13 mouse cellular contexts compared by ENCODE assay signal in genomic region chr13:58124989-58125388, GRCm38 (mm10). TPM values are rescaled to one million over a fixed set of nuclear protein-coding genes. Genes with fewer than 3 reads are reported as not detected.
A peak's percentile ranks its signal among the peaks of the same experiment; 100 is the strongest.
DNase-seq lines count a peak whose midpoint lies in the region; ATAC-seq and TF ChIP-seq lines count a peak whose summit lies in the region.
"Had no signal": no experiment of that assay in that cellular context is flagged by ENCODE, and none has a peak within 500 bp of the region (broad histone marks: within the 10 kb centered on the region; RNA-seq: fewer than 3 reads in every experiment).

No protein-coding gene starts in this region.

- 76% methylated on average over 2 of the region's 2 CpGs for WGBS in forebrain, embryonic 10.5 days
- WGBS in forebrain, postnatal 0 days = 60% methylated on average over 2 of the region's 2 CpGs
- WGBS in limb, embryonic 12.5 days = 65% methylated on average over 2 of the region's 2 CpGs
- 71% methylated on average over 2 of the region's 2 CpGs for WGBS in limb, embryonic 10.5 days
- 65% methylated on average over 2 of the region's 2 CpGs for WGBS in embryonic facial prominence, embryonic 13.5 days
- 63% methylated on average over 2 of the region's 2 CpGs for whole genome bisulfite sequencing in midbrain, embryonic 12.5 days

- no peak for TF ChIP-seq CTCF in forebrain, postnatal 0 days (IDR thresholded peaks at IDR 0.05; ENCODE audit: low read depth)

- H3K4me1 ChIP-seq in forebrain, embryonic 10.5 days = peaks cover 29% of the 10 kb centered on the region
- H3K4me1 ChIP-seq in forebrain, postnatal 0 days (ENCODE audit: insufficient read depth) = peaks cover 24% of the 10 kb centered on the region
- peaks cover 27% of the 10 kb centered on the region for H3K4me1 ChIP-seq in limb, embryonic 12.5 days (replicated peaks)
- peaks cover 23% of the 10 kb centered on the region for H3K4me1 ChIP-seq in limb, embryonic 10.5 days
- H3K4me1 ChIP-seq in embryonic facial prominence, embryonic 13.5 days = peaks cover 26% of the 10 kb centered on the region
- peaks cover 25% of the 10 kb centered on the region for H3K4me1 ChIP-seq in midbrain, embryonic 12.5 days

- no peaks in the 10 kb centered on the region for H3K27me3 ChIP-seq in forebrain, embryonic 10.5 days (ENCODE audit: poor library complexity, severe bottlenecking)
- H3K27me3 ChIP-seq in forebrain, postnatal 0 days (ENCODE audit: insufficient read depth, low read length) = no peaks in the 10 kb centered on the region
- H3K27me3 ChIP-seq in limb, embryonic 12.5 days = no peaks in the 10 kb centered on the region
- H3K27me3 ChIP-seq in limb, embryonic 10.5 days (ENCODE audit: low read depth, poor library complexity, severe bottlenecking) = no peaks in the 10 kb centered on the region
- no peaks in the 10 kb centered on the region for H3K27me3 ChIP-seq in embryonic facial prominence, embryonic 13.5 days
- H3K27me3 ChIP-seq in midbrain, embryonic 12.5 days = no peaks in the 10 kb centered on the region

- no peak overlapping the region for H3K27ac ChIP-seq in forebrain, embryonic 10.5 days
- H3K27ac ChIP-seq in forebrain, postnatal 0 days (ENCODE audit: low read depth, low read length) = no peak overlapping the region
- H3K27ac ChIP-seq in limb, embryonic 12.5 days = no peak overlapping the region
- H3K27ac ChIP-seq in limb, embryonic 10.5 days = no peak overlapping the region
- H3K27ac ChIP-seq in embryonic facial prominence, embryonic 13.5 days = no peak overlapping the region
- H3K27ac ChIP-seq in midbrain, embryonic 12.5 days (replicated peaks) = no peak overlapping the region

- H3K4me2 ChIP-seq in forebrain, postnatal 0 days (ENCODE audit: low read depth) = no peak overlapping the region
- peak overlapping the region; percentile 75 for H3K4me2 ChIP-seq in limb, embryonic 12.5 days
- peak overlapping the region; percentile 70 for H3K4me2 ChIP-seq in embryonic facial prominence, embryonic 13.5 days
- H3K4me2 ChIP-seq in midbrain, embryonic 12.5 days (replicated peaks) = peak overlapping the region; percentile 78; the same call in 1 of the 2 replicates

- no peak for ATAC-seq in forebrain, postnatal 0 days
- ATAC-seq in limb, embryonic 12.5 days (ENCODE audit: insufficient number of reproducible peaks, insufficient read depth, low FRiP score, low TSS enrichment, low read depth) = no peak
- ATAC-seq in embryonic facial prominence, embryonic 13.5 days (ENCODE audit: insufficient number of reproducible peaks, insufficient read depth, low FRiP score, low TSS enrichment, low read depth) = no peak
- no peak for ATAC-seq in midbrain, embryonic 12.5 days (ENCODE audit: low FRiP score, low read depth)
- no peak for ATAC-seq in granulocyte monocyte progenitor cell, adult 5-6 weeks (replicated peaks; ENCODE audit: poor library complexity, severe bottlenecking)

- H3K4me3 ChIP-seq in forebrain, embryonic 10.5 days = peak overlapping the region; percentile 97; the same call in 1 of the 2 replicates
- no peak overlapping the region for H3K4me3 ChIP-seq in forebrain, postnatal 0 days (ENCODE audit: low read depth, low read length)
- H3K4me3 ChIP-seq in limb, embryonic 12.5 days (replicated peaks) = no peak overlapping the region
- H3K4me3 ChIP-seq in limb, embryonic 10.5 days = no peak overlapping the region
- peak overlapping the region; percentile 3; the same call in 1 of the 2 replicates for H3K4me3 ChIP-seq in embryonic facial prominence, embryonic 13.5 days
- 0 out of 2 replicates have a peak overlapping the region, but pooled peaks have one; percentile 2 for H3K4me3 ChIP-seq in midbrain, embryonic 12.5 days

- H3K9me3 ChIP-seq in forebrain, embryonic 10.5 days = no peaks in the 10 kb centered on the region
- H3K9me3 ChIP-seq in forebrain, postnatal 0 days (ENCODE audit: low read length) = no peaks in the 10 kb centered on the region
- H3K9me3 ChIP-seq in limb, embryonic 12.5 days = no peaks in the 10 kb centered on the region
- H3K9me3 ChIP-seq in limb, embryonic 10.5 days (replicated peaks) = no peaks in the 10 kb centered on the region
- H3K9me3 ChIP-seq in embryonic facial prominence, embryonic 13.5 days = no peaks in the 10 kb centered on the region
- H3K9me3 ChIP-seq in midbrain, embryonic 12.5 days = no peaks in the 10 kb centered on the region

- H3K9ac ChIP-seq in forebrain, postnatal 0 days = no peak overlapping the region
- no peak overlapping the region for H3K9ac ChIP-seq in limb, embryonic 12.5 days (replicated peaks)
- H3K9ac ChIP-seq in embryonic facial prominence, embryonic 13.5 days = no peak overlapping the region
- no peak overlapping the region for H3K9ac ChIP-seq in midbrain, embryonic 12.5 days (replicated peaks)

- no peak for DNase-seq in forebrain, embryonic 10.5 days (ENCODE audit: extremely low spot score, low spot score)
- DNase-seq in forebrain, postnatal 0 days = no peak
- no peak for DNase-seq in limb, embryonic 10.5 days (ENCODE audit: low spot score)
- no peak for DNase-seq in yolk sac, embryonic 10.5 days (ENCODE audit: low spot score)
- DNase-seq: cerebellum, adult 18-20 months; kidney, postnatal 10 days; lung, adult 2 months; right cerebral cortex, adult 18-20 months; thymus, adult 18-20 months had no signal

- H3K36me3 ChIP-seq in forebrain, embryonic 10.5 days (replicated peaks) = peaks cover 32% of the 10 kb centered on the region
- no peaks in the 10 kb centered on the region for H3K36me3 ChIP-seq in forebrain, postnatal 0 days (ENCODE audit: insufficient read depth)
- peaks cover 17% of the 10 kb centered on the region for H3K36me3 ChIP-seq in limb, embryonic 12.5 days
- peaks cover 27% of the 10 kb centered on the region for H3K36me3 ChIP-seq in limb, embryonic 10.5 days
- H3K36me3 ChIP-seq in embryonic facial prominence, embryonic 13.5 days = peaks cover 3% of the 10 kb centered on the region
- H3K36me3 ChIP-seq in midbrain, embryonic 12.5 days = no peaks in the 10 kb centered on the region

RNA-seq across cellular contexts. Expression of gene Hnrnpa0, which starts 3.4 kb away (rescaled TPM):
- 44.5 and 49.3 TPM in 2 replicates for polyA plus RNA-seq in forebrain, embryonic 10.5 days (2016; fragmentation: Nextera tagmentation; extraction: Ambion mirVana)
- 197 and 234 TPM in 2 replicates for total RNA-seq in forebrain, postnatal 0 days (2014; rRNA removed)
- 76.5 and 86.6 TPM in 2 replicates for polyA plus RNA-seq in forebrain, postnatal 0 days (2015; fragmentation: Nextera tagmentation; extraction: Ambion mirVana)
- 52.8 and 56.4 TPM in 2 replicates for polyA plus RNA-seq in limb, embryonic 12.5 days (2016; fragmentation: Nextera tagmentation; extraction: Ambion mirVana)
- polyA plus RNA-seq in limb, embryonic 10.5 days (2016; fragmentation: Nextera tagmentation; extraction: Ambion mirVana) = 33.3 and 35.3 TPM in 2 replicates
- 58.5 and 64.2 TPM in 2 replicates for polyA plus RNA-seq in embryonic facial prominence, embryonic 13.5 days (2015; fragmentation: Nextera tagmentation; extraction: Ambion mirVana)
- polyA plus RNA-seq in midbrain, embryonic 12.5 days (2016; fragmentation: Nextera tagmentation; extraction: Ambion mirVana) = 56.5 and 64.8 TPM in 2 replicates
- total RNA-seq in granulocyte monocyte progenitor cell, adult 5-6 weeks (2014; fragmentation: Nextera tagmentation) = 112 and 130 TPM in 2 replicates
- total RNA-seq in granulocyte monocyte progenitor cell, adult 5-6 weeks (2017) = 77.9 and 83.8 TPM in 2 replicates

RNA-seq across cellular contexts. Expression of gene Klhl3, which starts 11.6 kb away (rescaled TPM):
- 2.0 and 2.1 TPM in 2 replicates for polyA plus RNA-seq in forebrain, embryonic 10.5 days (2016; fragmentation: Nextera tagmentation; extraction: Ambion mirVana)
- total RNA-seq in forebrain, postnatal 0 days (2014; rRNA removed) = 11.9 and 12.2 TPM in 2 replicates
- polyA plus RNA-seq in forebrain, postnatal 0 days (2015; fragmentation: Nextera tagmentation; extraction: Ambion mirVana) = 7.6 and 12.6 TPM in 2 replicates
- polyA plus RNA-seq in limb, embryonic 12.5 days (2016; fragmentation: Nextera tagmentation; extraction: Ambion mirVana) = 4.4 TPM in 2 replicates
- polyA plus RNA-seq in limb, embryonic 10.5 days (2016; fragmentation: Nextera tagmentation; extraction: Ambion mirVana) = 2.1 and 3.2 TPM in 2 replicates
- 2.5 and 3.5 TPM in 2 replicates for polyA plus RNA-seq in embryonic facial prominence, embryonic 13.5 days (2015; fragmentation: Nextera tagmentation; extraction: Ambion mirVana)
- polyA plus RNA-seq in midbrain, embryonic 12.5 days (2016; fragmentation: Nextera tagmentation; extraction: Ambion mirVana) = 4.3 and 4.4 TPM in 2 replicates
- total RNA-seq in granulocyte monocyte progenitor cell, adult 5-6 weeks (2014; fragmentation: Nextera tagmentation) = 7.4 and 7.8 TPM in 2 replicates
- 4.1 and 4.9 TPM in 2 replicates for total RNA-seq in granulocyte monocyte progenitor cell, adult 5-6 weeks (2017)

RNA-seq across cellular contexts. Expression of gene Idnk, which starts 32.5 kb away (rescaled TPM):
- 47.0 and 47.1 TPM in 2 replicates for polyA plus RNA-seq in forebrain, embryonic 10.5 days (2016; fragmentation: Nextera tagmentation; extraction: Ambion mirVana)
- total RNA-seq in forebrain, postnatal 0 days (2014; rRNA removed) = 20.0 and 26.0 TPM in 2 replicates
- polyA plus RNA-seq in forebrain, postnatal 0 days (2015; fragmentation: Nextera tagmentation; extraction: Ambion mirVana) = 46.9 and 49.9 TPM in 2 replicates
- 40.9 and 43.2 TPM in 2 replicates for polyA plus RNA-seq in limb, embryonic 12.5 days (2016; fragmentation: Nextera tagmentation; extraction: Ambion mirVana)
- 36.1 and 37.7 TPM in 2 replicates for polyA plus RNA-seq in limb, embryonic 10.5 days (2016; fragmentation: Nextera tagmentation; extraction: Ambion mirVana)
- 43.8 and 46.3 TPM in 2 replicates for polyA plus RNA-seq in embryonic facial prominence, embryonic 13.5 days (2015; fragmentation: Nextera tagmentation; extraction: Ambion mirVana)
- polyA plus RNA-seq in midbrain, embryonic 12.5 days (2016; fragmentation: Nextera tagmentation; extraction: Ambion mirVana) = 61.7 and 69.7 TPM in 2 replicates
- 44.7 and 45.9 TPM in 2 replicates for total RNA-seq in granulocyte monocyte progenitor cell, adult 5-6 weeks (2014; fragmentation: Nextera tagmentation)
- 41.6 and 44.6 TPM in 2 replicates for total RNA-seq in granulocyte monocyte progenitor cell, adult 5-6 weeks (2017)

Comparison
In these comparisons a context has a peak if more than half of its experiments do, and no peak if none do; other contexts are left out.
1. H3K4me3 ChIP-seq: peak in forebrain, embryonic 10.5 days (single experiment), embryonic facial prominence, embryonic 13.5 days (single experiment) and midbrain, embryonic 12.5 days (single experiment); none in forebrain, postnatal 0 days (single experiment), limb, embryonic 12.5 days (single experiment) and limb, embryonic 10.5 days (single experiment).